Mouse (Mus musculus) heart, adult 2 months (tissue): ENCODE data around the gene Ccnb1ip1. TPM values are rescaled to one million over a fixed set of nuclear protein-coding genes. Genes with fewer than 3 reads are reported as not detected.
A peak's percentile ranks its signal among the peaks of the same experiment; 100 is the strongest.

Experiments used
- DNase-seq, 2 experiments: peaks; one replicate each; pipeline ENCODE4 v3.0.0; 2021
- H3K27ac ChIP-seq: fragments of 200-600 bp; 2 replicates; pipeline ENCODE4 v1.8.1; 2022
- H3K27me3 ChIP-seq: fragments of 200-500 bp; 2 replicates; pipeline ENCODE4 v1.6.1; 2012; ENCODE audit warnings: mild to moderate bottlenecking, low read length, inconsistent platforms, mixed read lengths; ENCODE audit not compliant: control insufficient read depth, insufficient read depth
- H3K36me3 ChIP-seq: fragments of 200-500 bp; 2 replicates; pipeline ENCODE4 v1.6.1; 2012; ENCODE audit warnings: low read length, inconsistent platforms; ENCODE audit not compliant: control insufficient read depth, insufficient read depth
- H3K4me1 ChIP-seq: fragments of 200-500 bp; 2 replicates; pipeline ENCODE4 v1.6.1; 2011; ENCODE audit warnings: low read length; ENCODE audit not compliant: control insufficient read depth, insufficient read depth
- H3K4me3 ChIP-seq: fragments of 200-600 bp; 2 replicates; pipeline ENCODE4 v1.8.1; 2022
- H3K79me2 ChIP-seq: fragments of 200-500 bp; replicated peaks from 2 replicates; pipeline ENCODE4 v1.6.1; 2012; ENCODE audit warnings: mild to moderate bottlenecking, inconsistent platforms, low read length, moderate library complexity, mixed read lengths; ENCODE audit not compliant: control insufficient read depth, insufficient read depth
- H3K9ac ChIP-seq: fragments of 200-500 bp; 2 replicates; pipeline ENCODE4 v1.6.1; 2012; ENCODE audit warnings: low read depth, mild to moderate bottlenecking, control low read depth, inconsistent platforms, low read length, mixed read lengths
- CTCF ChIP-seq: fragments of 200-600 bp; IDR thresholded peaks from 2 replicates; pipeline ENCODE4 v1.8.1; 2022; ENCODE audit warnings: antibody characterized with exemption, mild to moderate bottlenecking, moderate library complexity
- EP300 ChIP-seq: fragments of 200-500 bp; IDR thresholded peaks from 2 replicates; pipeline ENCODE4 v1.6.1; 2011; ENCODE audit warnings: low read depth, low read length, control low read depth; ENCODE audit not compliant: insufficient read depth
- POLR2A ChIP-seq: fragments of 200-500 bp; IDR thresholded peaks from 2 replicates; pipeline ENCODE4 v1.6.1; 2011; ENCODE audit warnings: mild to moderate bottlenecking, low read depth, low read length, control low read depth; ENCODE audit not compliant: insufficient read depth
- WGBS: fragments of 180-500 bp; shearing (Covaris S2); methylation state at CpG from one replicate; pipeline ENCODE4 v1.1.7; 2018; 5-methylcytosine and 5-hydroxymethylcytosine counted together
- intact Hi-C: fragments of 180-260 bp; cut with DNase I; formaldehyde crosslinking; loops from one replicate; pipeline ENCODE4 v1.15.1; 2025
- polyA plus RNA-seq: library from polyadenylated mRNA; depleted of rRNA; stranded (reverse); fragments of >200 nt; gene quantifications from 2 replicates; pipeline ENCODE4 v1.2.3, GENCODE M21; 2012
- total RNA-seq, 2 experiments: library from RNA; stranded (reverse); gene quantifications; 2 replicates each; pipeline ENCODE4 v1.2.3; 2021

Gene Ccnb1ip1
- total and polyA plus RNA-seq, 3 experiments, result not detected

DNA sequence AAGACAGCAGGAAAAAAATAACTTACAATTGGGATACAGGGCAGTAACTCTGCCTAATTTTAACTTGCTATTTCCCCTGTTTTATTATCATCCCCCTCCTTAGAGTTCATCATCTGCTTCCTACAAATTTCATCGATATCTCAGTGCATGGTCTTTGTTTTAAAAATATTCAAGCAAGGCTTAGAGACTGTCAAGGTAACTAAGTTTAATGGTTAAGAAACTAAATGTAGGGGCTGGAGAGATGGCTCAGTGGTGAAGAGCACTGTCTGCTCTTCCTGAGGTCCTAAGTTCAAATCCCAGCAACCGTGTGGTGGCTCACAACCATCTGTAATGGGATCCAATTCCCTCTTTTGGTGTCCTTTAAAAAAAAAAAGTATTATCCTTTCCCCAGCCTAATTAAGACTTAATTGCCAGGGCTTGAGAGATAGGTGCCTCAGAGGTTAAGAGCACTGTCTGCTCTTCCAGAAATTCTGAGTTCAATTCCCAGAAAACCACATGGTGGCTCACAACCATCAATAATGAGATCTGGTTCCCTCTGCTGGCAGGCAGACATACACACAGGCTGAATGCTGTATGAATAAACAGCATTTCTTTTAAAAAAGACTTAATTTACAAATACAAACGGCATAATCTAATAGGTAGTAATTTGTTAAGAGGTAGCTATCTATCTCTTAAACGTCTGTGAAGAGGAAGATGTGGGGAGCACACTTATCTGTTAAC is 4.5 kb downstream of the Ccnb1ip1 start:
- no peak overlapping the region for H3K9ac ChIP-seq
- H3K27ac ChIP-seq, result no peak overlapping the region
- no peak overlapping the region for H3K4me3 ChIP-seq
- H3K4me1 ChIP-seq, result peaks cover 1% of the 10 kb centered on the region; the same call in 1 of the 2 replicates
- 57% methylated on average over 4 of the region's 4 CpGs for WGBS
- no peak for DNase-seq
- intact Hi-C loops, result loop anchor here (10.0 kb wide), 1 partner anchor 462 kb away; no protein-coding TSS in a partner anchor
- TF ChIP-seq EP300, result no peak
- TF ChIP-seq POLR2A, result no peak
- TF ChIP-seq CTCF, result peak; percentile 66
- H3K27me3 ChIP-seq, result no peaks in the 10 kb centered on the region
- H3K36me3 ChIP-seq, result no peaks in the 10 kb centered on the region
- no peaks in the 10 kb centered on the region for H3K79me2 ChIP-seq

DNA sequence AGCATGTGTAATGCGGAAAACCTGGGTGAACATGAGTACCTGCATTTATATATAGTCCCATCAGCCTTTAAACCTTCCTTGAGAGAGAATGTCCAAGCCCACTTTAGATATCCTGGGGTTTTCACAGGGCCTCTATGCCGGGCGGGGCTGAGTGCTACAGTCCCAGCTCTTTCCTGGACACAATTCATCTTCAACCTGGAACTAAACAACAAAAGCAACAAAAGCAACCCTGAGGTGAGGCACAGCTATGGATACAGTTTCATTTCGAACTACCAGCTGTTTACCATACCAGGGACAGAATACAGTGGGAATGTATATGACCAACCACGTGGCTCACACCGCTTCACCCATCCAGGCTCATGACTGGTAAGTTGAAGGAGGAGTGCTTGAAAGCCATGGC is 5.1 kb downstream of the Ccnb1ip1 start:
- Histone ChIP-seq H3K9ac (no peak overlapping the region), H3K79me2 (no peaks in the 10 kb centered on the region), H3K4me1 (peaks cover 1% of the 10 kb centered on the region; the same call in 1 of the 2 replicates), H3K4me3 (no peak overlapping the region), H3K27me3 (no peaks in the 10 kb centered on the region), H3K27ac (no peak overlapping the region), H3K36me3 (no peaks in the 10 kb centered on the region)
- no peak for TF ChIP-seq EP300
- TF ChIP-seq POLR2A, result no peak
- no peak for TF ChIP-seq CTCF
- DNase-seq, result no peak
- intact Hi-C loops, result loop anchor here (10.0 kb wide), 1 partner anchor 462 kb away; no protein-coding TSS in a partner anchor
- 85% methylated on average over 6 of the region's 6 CpGs for WGBS

DNA sequence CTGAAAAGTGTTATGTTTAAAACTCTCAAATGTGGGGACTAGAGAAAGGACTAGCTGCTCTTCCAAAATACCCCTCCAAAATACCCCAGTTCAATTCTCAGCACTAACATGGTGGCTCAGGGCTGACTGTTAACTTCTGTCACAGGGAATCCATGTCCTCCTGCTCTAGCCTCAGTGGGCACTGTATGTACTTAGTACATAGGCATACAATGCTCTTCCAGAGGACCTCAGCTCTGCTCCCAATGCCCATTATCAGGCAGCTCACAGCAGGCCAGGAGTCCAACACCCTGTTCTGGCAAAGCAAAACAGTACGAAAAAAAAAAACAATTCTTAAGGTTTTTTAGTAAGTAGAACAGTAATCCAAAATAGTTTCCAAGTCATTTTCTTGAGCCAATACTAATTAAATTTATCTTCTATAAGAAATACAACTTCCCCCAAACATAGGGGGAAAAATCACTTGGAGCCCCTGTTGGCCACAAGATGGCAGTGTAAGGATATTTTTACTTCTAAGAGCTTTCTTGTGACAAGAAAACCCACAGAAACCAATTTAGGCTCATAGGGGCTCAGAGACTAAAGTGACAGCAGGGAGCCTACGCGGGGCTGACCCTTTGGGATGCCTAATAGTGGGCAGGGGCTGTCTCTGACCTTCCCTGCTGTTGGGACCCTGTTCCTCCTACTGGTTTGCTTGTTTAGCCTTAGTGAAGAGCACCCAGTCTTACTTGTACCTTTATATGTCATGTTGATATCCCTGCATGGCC is 7.9 kb downstream of the Ccnb1ip1 start:
- no peak overlapping the region for H3K9ac ChIP-seq
- TF ChIP-seq CTCF (peak; percentile 86), EP300 (no peak)
- DNase-seq, result peak; percentile 19 to 40

DNA sequence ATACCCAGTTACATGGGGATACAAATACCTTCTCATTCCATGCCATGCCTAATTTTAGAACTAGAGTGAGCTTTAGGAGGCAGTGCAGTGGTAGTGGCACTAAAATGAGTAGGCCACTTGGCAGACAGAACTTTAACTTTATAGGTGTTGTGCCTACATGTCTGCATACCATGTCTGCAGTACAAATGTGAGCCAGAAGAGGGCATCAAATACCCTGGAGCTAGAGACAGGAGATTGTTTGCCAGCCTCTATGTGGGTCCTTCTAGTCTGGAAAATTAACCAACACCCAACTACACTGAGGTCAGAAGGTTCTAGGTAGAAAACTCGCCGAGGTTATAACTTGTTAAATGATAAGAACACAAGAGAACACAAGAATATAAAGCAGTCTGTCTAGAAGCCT is 9.0 kb downstream of the Ccnb1ip1 start:
- peak; percentile 50 for TF ChIP-seq CTCF
- no peak for TF ChIP-seq EP300
- H3K79me2 ChIP-seq, result no peaks in the 10 kb centered on the region
- H3K4me3 ChIP-seq, result no peak overlapping the region
- no peaks in the 10 kb centered on the region for H3K27me3 ChIP-seq
- no peaks in the 10 kb centered on the region for H3K4me1 ChIP-seq
- intact Hi-C loops, result no loop called here
- 59% methylated on average over 2 of the region's 2 CpGs for WGBS
- no peaks in the 10 kb centered on the region for H3K36me3 ChIP-seq
- H3K9ac ChIP-seq, result no peak overlapping the region
- no peak overlapping the region for H3K27ac ChIP-seq
- no peak for DNase-seq

More for the DNA sequence above, 7.9 kb downstream of the Ccnb1ip1 start:
- Histone ChIP-seq H3K4me1 (no peaks in the 10 kb centered on the region), H3K4me3 (no peak overlapping the region), H3K27ac (no peak overlapping the region), H3K36me3 (no peaks in the 10 kb centered on the region), H3K79me2 (no peaks in the 10 kb centered on the region), H3K27me3 (no peaks in the 10 kb centered on the region)
- 11% methylated on average over 3 of the region's 3 CpGs for WGBS
- intact Hi-C loops, result loop anchor here (1.0 to 10.0 kb wide), 2 partner anchors 264 to 465 kb away; no protein-coding TSS in a partner anchor

DNA sequence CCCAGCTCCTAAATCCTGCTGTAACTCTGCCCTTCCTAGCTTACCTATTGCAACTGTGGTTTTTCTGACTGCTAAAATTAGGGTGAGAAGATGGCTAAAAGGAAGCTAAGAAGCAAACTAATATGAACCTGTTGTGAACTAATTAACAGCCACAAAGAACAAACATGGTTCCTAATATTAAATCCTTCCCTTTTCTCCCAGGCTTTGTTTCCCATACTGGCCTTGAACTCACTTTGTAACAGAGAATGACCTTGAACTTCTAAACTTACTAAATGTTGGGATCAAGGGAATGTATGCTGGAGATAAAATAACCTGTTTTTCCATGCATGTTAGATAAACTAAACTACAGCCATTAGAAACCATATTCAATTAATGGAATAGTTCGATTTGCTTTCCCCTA is 11.1 kb downstream of the Ccnb1ip1 start:
- no peaks in the 10 kb centered on the region for H3K27me3 ChIP-seq
- H3K9ac ChIP-seq, result no peak overlapping the region
- TF ChIP-seq CTCF, result no peak
- no peak for TF ChIP-seq POLR2A
- no peak for TF ChIP-seq EP300
- H3K27ac ChIP-seq, result no peak overlapping the region
- H3K4me1 ChIP-seq, result no peaks in the 10 kb centered on the region
- no peaks in the 10 kb centered on the region for H3K36me3 ChIP-seq
- WGBS, result 79% methylated on average over 1 of the region's 1 CpGs
- intact Hi-C loops, result no loop called here
- DNase-seq, result no peak
- H3K79me2 ChIP-seq, result no peaks in the 10 kb centered on the region
- H3K4me3 ChIP-seq, result no peak overlapping the region

DNA sequence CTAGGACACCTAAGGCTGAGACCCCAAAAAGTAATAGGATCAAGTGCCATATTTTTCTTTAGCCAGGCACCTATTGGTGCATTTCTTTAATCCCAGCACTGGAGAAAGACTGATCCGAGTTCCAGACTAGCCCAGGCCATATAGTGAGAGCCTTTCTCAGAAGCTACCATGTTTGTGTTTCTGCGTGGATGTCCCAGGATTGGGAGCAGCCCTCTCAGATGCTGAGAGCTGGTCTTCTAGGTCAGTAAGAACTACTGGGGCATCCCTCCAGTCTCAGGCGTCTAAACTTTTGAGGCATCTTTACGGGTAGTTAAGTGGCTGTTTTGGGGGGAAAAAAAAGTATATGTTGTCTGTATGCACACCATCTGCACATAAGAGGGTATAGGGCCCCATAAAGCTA is 11.6 kb downstream of the Ccnb1ip1 start:
- WGBS, result 83% methylated on average over 4 of the region's 4 CpGs
- no peak overlapping the region for H3K9ac ChIP-seq
- intact Hi-C loops, result no loop called here

More for the DNA sequence above, 11.6 kb downstream of the Ccnb1ip1 start:
- Histone ChIP-seq H3K36me3 (no peaks in the 10 kb centered on the region), H3K4me1 (no peaks in the 10 kb centered on the region), H3K4me3 (no peak overlapping the region), H3K27ac (no peak overlapping the region), H3K79me2 (no peaks in the 10 kb centered on the region), H3K27me3 (no peaks in the 10 kb centered on the region)
- TF ChIP-seq EP300, result no peak
- no peak for TF ChIP-seq POLR2A
- no peak for TF ChIP-seq CTCF
- no peak for DNase-seq
